Mouse (Mus musculus): ENCODE data around the gene Pwp2. TPM values are rescaled to one million over a fixed set of nuclear protein-coding genes. Genes with fewer than 3 reads are reported as not detected.

Pwp2 gene
- 17.9 and 18.4 TPM in 2 replicates for polyA plus RNA-seq (2015; fragmentation: Nextera tagmentation; extraction: Ambion mirVana)

- Histone ChIP-seq H3K36me3 (peaks cover 63% of the 10 kb centered on the region), H3K27ac (replicated peaks) (peak within 1 kb of the TSS; percentile 84), H3K4me3 (replicated peaks) (peak within 1 kb of the TSS; percentile 70), H3K9me3 (replicated peaks) (no peaks in the 10 kb centered on the region), H3K4me2 (replicated peaks) (peak within 1 kb of the TSS; percentile 94), H3K27me3 (no peaks in the 10 kb centered on the region), H3K4me1 (peaks cover 18% of the 10 kb centered on the region), H3K9ac (peak within 1 kb of the TSS; percentile 64)
- ATAC-seq (ENCODE audit: insufficient number of reproducible peaks, low FRiP score, low TSS enrichment, low read depth): peak; percentile 92
- WGBS: 2% methylated on average over 47 of the region's 47 CpGs
These were observed at the start of gene Pwp2 for GRCm38 (mm10) chr10:78184531-78185380. Gene Pwp2, minus strand, starts transcription at chr10:78185149.

- Histone ChIP-seq H3K36me3 (peaks cover 15% of the 10 kb centered on the region), H3K27ac (replicated peaks) (no peak overlapping the region), H3K4me3 (replicated peaks) (no peak overlapping the region), H3K4me1 (no peaks in the 10 kb centered on the region), H3K27me3 (no peaks in the 10 kb centered on the region), H3K9ac (no peak overlapping the region), H3K4me2 (replicated peaks) (no peak overlapping the region), H3K9me3 (replicated peaks) (no peaks in the 10 kb centered on the region)
- 85% methylated on average over 6 of the region's 6 CpGs for WGBS
- ATAC-seq (ENCODE audit: insufficient number of reproducible peaks, low FRiP score, low TSS enrichment, low read depth): no peak
These were observed 48.8 kb upstream of the Pwp2 start for GRCm38 (mm10) chr10:78233756-78234155.

GRCm38 (mm10) chr10:78233161-78233560, 48.2 kb upstream of the Pwp2 start:
- no peaks in the 10 kb centered on the region for H3K27me3 ChIP-seq
- 88% methylated on average over 5 of the region's 5 CpGs for whole genome bisulfite sequencing
- H3K36me3 ChIP-seq: peaks cover 20% of the 10 kb centered on the region
- no peaks in the 10 kb centered on the region for H3K4me1 ChIP-seq
- no peaks in the 10 kb centered on the region for H3K9me3 ChIP-seq (replicated peaks)
- ATAC-seq (ENCODE audit: insufficient number of reproducible peaks, low FRiP score, low TSS enrichment, low read depth): no peak
- no peak overlapping the region for H3K27ac ChIP-seq (replicated peaks)
- H3K4me3 ChIP-seq (replicated peaks): no peak overlapping the region
- no peak overlapping the region for H3K9ac ChIP-seq
- H3K4me2 ChIP-seq (replicated peaks): no peak overlapping the region

- Histone ChIP-seq H3K4me1 (no peaks in the 10 kb centered on the region), H3K27me3 (no peaks in the 10 kb centered on the region), H3K27ac (replicated peaks) (no peak overlapping the region), H3K4me3 (replicated peaks) (no peak overlapping the region), H3K9ac (no peak overlapping the region), H3K4me2 (replicated peaks) (no peak overlapping the region), H3K9me3 (replicated peaks) (no peaks in the 10 kb centered on the region), H3K36me3 (peaks cover 25% of the 10 kb centered on the region)
- no peak for ATAC-seq (ENCODE audit: insufficient number of reproducible peaks, low FRiP score, low TSS enrichment, low read depth)
- 79% methylated on average over 4 of the region's 4 CpGs for WGBS
These were observed 47.5 kb upstream of the Pwp2 start for GRCm38 (mm10) chr10:78232301-78232980.

GRCm38 (mm10) chr10:78228560-78228928, 43.6 kb upstream of the Pwp2 start:
- no peak for ATAC-seq (ENCODE audit: insufficient number of reproducible peaks, low FRiP score, low TSS enrichment, low read depth)
- H3K9ac ChIP-seq: no peak overlapping the region
- no peak overlapping the region for H3K27ac ChIP-seq (replicated peaks)
- WGBS: 88% methylated on average over 5 of the region's 5 CpGs
- H3K9me3 ChIP-seq (replicated peaks): no peaks in the 10 kb centered on the region
- H3K4me3 ChIP-seq (replicated peaks): no peak overlapping the region
- H3K27me3 ChIP-seq: no peaks in the 10 kb centered on the region
- H3K4me1 ChIP-seq: no peaks in the 10 kb centered on the region
- peaks cover 27% of the 10 kb centered on the region for H3K36me3 ChIP-seq
- no peak overlapping the region for H3K4me2 ChIP-seq (replicated peaks)

GRCm38 (mm10) chr10:78227875-78228559, 43.1 kb upstream of the Pwp2 start:
- 83% methylated on average over 8 of the region's 8 CpGs for WGBS

GRCm38 (mm10) chr10:78224136-78224535, 39.2 kb upstream of the Pwp2 start:
- 75% methylated on average over 6 of the region's 6 CpGs for WGBS

More at GRCm38 (mm10) chr10:78227875-78228559, 43.1 kb upstream of the Pwp2 start:
- no peak overlapping the region for H3K4me3 ChIP-seq (replicated peaks)
- no peak overlapping the region for H3K4me2 ChIP-seq (replicated peaks)
- no peaks in the 10 kb centered on the region for H3K9me3 ChIP-seq (replicated peaks)
- no peaks in the 10 kb centered on the region for H3K27me3 ChIP-seq
- H3K36me3 ChIP-seq: peaks cover 27% of the 10 kb centered on the region
- no peak for ATAC-seq (ENCODE audit: insufficient number of reproducible peaks, low FRiP score, low TSS enrichment, low read depth)
- no peak overlapping the region for H3K9ac ChIP-seq
- no peak overlapping the region for H3K27ac ChIP-seq (replicated peaks)
- H3K4me1 ChIP-seq: no peaks in the 10 kb centered on the region

GRCm38 (mm10) chr10:78222908-78223307, 38.0 kb upstream of the Pwp2 start:
- Histone ChIP-seq H3K36me3 (peaks cover 32% of the 10 kb centered on the region), H3K4me2 (replicated peaks) (no peak overlapping the region), H3K4me1 (no peaks in the 10 kb centered on the region), H3K9ac (no peak overlapping the region), H3K9me3 (replicated peaks) (no peaks in the 10 kb centered on the region), H3K4me3 (replicated peaks) (no peak overlapping the region), H3K27ac (replicated peaks) (no peak overlapping the region), H3K27me3 (no peaks in the 10 kb centered on the region)
- no peak for ATAC-seq (ENCODE audit: insufficient number of reproducible peaks, low FRiP score, low TSS enrichment, low read depth)
- WGBS: 74% methylated on average over 4 of the region's 4 CpGs

More at GRCm38 (mm10) chr10:78224136-78224535, 39.2 kb upstream of the Pwp2 start:
- ATAC-seq (ENCODE audit: insufficient number of reproducible peaks, low FRiP score, low TSS enrichment, low read depth): no peak
- no peak overlapping the region for H3K9ac ChIP-seq
- H3K9me3 ChIP-seq (replicated peaks): no peaks in the 10 kb centered on the region
- no peak overlapping the region for H3K4me3 ChIP-seq (replicated peaks)
- H3K4me1 ChIP-seq: no peaks in the 10 kb centered on the region
- no peak overlapping the region for H3K27ac ChIP-seq (replicated peaks)
- no peak overlapping the region for H3K4me2 ChIP-seq (replicated peaks)
- H3K36me3 ChIP-seq: peaks cover 42% of the 10 kb centered on the region
- H3K27me3 ChIP-seq: no peaks in the 10 kb centered on the region

GRCm38 (mm10) chr10:78221315-78221714, 36.4 kb upstream of the Pwp2 start:
- no peak for ATAC-seq (ENCODE audit: insufficient number of reproducible peaks, low FRiP score, low TSS enrichment, low read depth)
- Histone ChIP-seq H3K36me3 (peaks cover 43% of the 10 kb centered on the region), H3K9me3 (replicated peaks) (no peaks in the 10 kb centered on the region), H3K4me3 (replicated peaks) (no peak overlapping the region), H3K9ac (no peak overlapping the region), H3K27ac (replicated peaks) (no peak overlapping the region), H3K4me1 (no peaks in the 10 kb centered on the region), H3K27me3 (no peaks in the 10 kb centered on the region), H3K4me2 (replicated peaks) (no peak overlapping the region)
- 90% methylated on average over 7 of the region's 7 CpGs for WGBS

- Histone ChIP-seq H3K4me2 (replicated peaks) (no peak overlapping the region), H3K9me3 (replicated peaks) (no peaks in the 10 kb centered on the region), H3K36me3 (peaks cover 59% of the 10 kb centered on the region), H3K4me3 (replicated peaks) (no peak overlapping the region), H3K27ac (replicated peaks) (no peak overlapping the region), H3K9ac (no peak overlapping the region), H3K27me3 (no peaks in the 10 kb centered on the region), H3K4me1 (no peaks in the 10 kb centered on the region)
- WGBS: 83% methylated on average over 1 of the region's 1 CpGs
- ATAC-seq (ENCODE audit: insufficient number of reproducible peaks, low FRiP score, low TSS enrichment, low read depth): no peak
These were observed 34.6 kb upstream of the Pwp2 start for GRCm38 (mm10) chr10:78219528-78219927.

- Histone ChIP-seq H3K27ac (replicated peaks) (no peak overlapping the region), H3K4me2 (replicated peaks) (no peak overlapping the region), H3K27me3 (no peaks in the 10 kb centered on the region), H3K9ac (no peak overlapping the region), H3K4me3 (replicated peaks) (no peak overlapping the region), H3K4me1 (no peaks in the 10 kb centered on the region), H3K9me3 (replicated peaks) (no peaks in the 10 kb centered on the region), H3K36me3 (peaks cover 68% of the 10 kb centered on the region)
- WGBS: 86% methylated on average over 6 of the region's 6 CpGs
- no peak for ATAC-seq (ENCODE audit: insufficient number of reproducible peaks, low FRiP score, low TSS enrichment, low read depth)
These were observed 33.6 kb upstream of the Pwp2 start for GRCm38 (mm10) chr10:78218576-78218975.
